Mouse (Mus musculus) gastrocnemius, postnatal 4 days (tissue): ENCODE results near the gene Gm42421. TPM values are rescaled to one million over a fixed set of nuclear protein-coding genes. Genes with fewer than 3 reads are reported as not detected.

Experiments used
- total RNA-seq, 2 experiments: library from RNA; stranded (reverse); gene quantifications; 2 replicates each; pipeline ENCODE4 v1.2.3; 2021

Gene Gm42421
- total RNA-seq, 2 experiments from 2014 or later: not detected

Other genes with a start within 250 kb of the Gm42421 start
- gene Usp42, start 195.9 kb upstream of the Gm42421 start, total RNA-seq: 10 to 100 TPM; 11.9 to 13.1 TPM
- gene Eif2ak1, start 110.4 kb upstream of the Gm42421 start, total RNA-seq: 10 to 100 TPM; 28.7 to 31.7 TPM
- gene Ankrd61, start 30.5 kb upstream of the Gm42421 start, total RNA-seq: under 1 TPM; 0.25 to 0.26 TPM
- 10 to 100 TPM; 92.1 to 96.2 TPM for gene Aimp2, start 18.3 kb upstream of the Gm42421 start, total RNA-seq
- 10 to 100 TPM; 11.0 to 15.4 TPM for gene Pms2, start 18.2 kb upstream of the Gm42421 start, total RNA-seq
- gene Rsph10b, start 4.9 kb downstream of the Gm42421 start, total RNA-seq: 1 to 10 TPM; 2.5 to 2.7 TPM
- 10 to 100 TPM; 40.8 to 43.7 TPM for gene Ccz1, start 86.7 kb downstream of the Gm42421 start, total RNA-seq
- not detected for gene Ocm, start 98.5 kb downstream of the Gm42421 start, total RNA-seq
- 10 to 100 TPM; 13.8 to 15.0 TPM for gene Lmtk2, start 172.3 kb downstream of the Gm42421 start, total RNA-seq